Mouse (Mus musculus): ENCODE results near the gene Hhat. TPM values are rescaled to one million over a fixed set of nuclear protein-coding genes. Genes with fewer than 3 reads are reported as not detected.

Hhat gene
- total RNA-seq (2018; cell fraction: chromatin; rRNA removed) = 10 to 100 TPM in 20 of 26 experiments, 1 to 10 TPM in 6; 2.7 to 21.3 (median 12.9) TPM
- 1 to 10 TPM; 1.1 to 3.1 (median 1.7) TPM for total RNA-seq (2018; cell fraction: cytosol; rRNA removed)
- total RNA-seq (2018; cell fraction: nucleus; rRNA removed) = 10 to 100 TPM in 2 of 26 experiments, 1 to 10 TPM in 24; 1.7 to 10.6 (median 6.9) TPM
- polyA plus RNA-seq (2018) = 0.78 to 1.7 TPM (median 0.85 TPM) in 3 replicates

DNA sequence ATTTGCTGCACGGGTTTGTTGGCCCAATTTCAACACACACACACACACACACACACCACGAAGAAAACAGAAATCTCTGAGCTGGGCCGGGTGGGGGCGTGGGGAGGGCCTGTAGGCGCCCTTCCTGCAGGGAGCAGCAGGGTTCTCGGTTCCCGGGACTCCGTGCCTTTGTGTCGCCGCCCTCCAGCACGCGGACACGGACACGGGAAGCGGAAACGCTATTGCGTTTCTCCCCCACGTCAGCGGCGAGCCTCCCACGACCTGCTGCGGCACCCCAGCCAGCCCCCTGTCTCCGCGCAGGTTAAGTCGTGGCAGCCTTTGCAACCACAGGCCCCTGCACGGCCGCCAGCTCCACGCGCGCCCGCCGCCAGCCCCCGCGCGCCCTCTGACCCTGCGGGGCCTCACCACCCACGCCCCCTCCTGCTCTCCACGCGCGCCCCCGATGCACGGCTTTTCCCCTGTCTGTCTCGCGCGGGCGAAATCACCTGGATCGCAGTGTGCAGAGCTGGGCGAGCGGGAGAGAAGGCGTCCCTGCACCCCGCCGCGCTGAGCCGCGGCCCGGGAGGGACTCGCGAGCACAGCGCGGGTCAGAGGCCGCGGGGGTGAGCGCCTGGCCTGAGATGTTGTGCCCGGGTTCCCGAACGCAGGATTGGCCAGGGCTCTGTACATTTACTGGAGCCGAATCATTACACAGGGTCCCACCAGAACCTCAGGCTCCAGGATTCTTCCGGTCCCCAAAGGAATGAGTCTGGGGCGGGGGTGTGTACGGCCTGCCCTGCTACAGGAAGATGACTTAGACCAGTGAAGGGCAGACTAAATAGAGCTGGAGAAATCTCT, at the start of gene Hhat:
Gene Hhat, minus strand, starts transcription at position 729 of the 837 bp plus-strand sequence.
- WGBS (ENCODE audit: missing documents) = under 1% methylated on average over 46 of the region's 70 CpGs
- Histone ChIP-seq H3K36me3 (ENCODE audit: inconsistent target) (no peaks in the 10 kb centered on the region), H3K4me3 (ENCODE audit: inconsistent target) (peak within 1 kb of the TSS; percentile 24), H3K27ac (peak within 1 kb of the TSS; percentile 25), H3K79me2 (ENCODE audit: inconsistent target) (no peaks in the 10 kb centered on the region)

GRCm38 (mm10) chr1:192818334-192818733, 47.3 kb upstream of the Hhat start:
- Histone ChIP-seq H3K79me2 (ENCODE audit: inconsistent target) (no peaks in the 10 kb centered on the region), H3K4me3 (ENCODE audit: inconsistent target) (no peak overlapping the region), H3K27ac (no peak overlapping the region), H3K36me3 (ENCODE audit: inconsistent target) (no peaks in the 10 kb centered on the region)
- 100% methylated on average over 5 of the region's 5 CpGs for WGBS (ENCODE audit: missing documents)

GRCm38 (mm10) chr1:192815789-192816188, 44.8 kb upstream of the Hhat start:
- 91% methylated on average over 2 of the region's 2 CpGs for WGBS (ENCODE audit: missing documents)
- H3K4me3 ChIP-seq (ENCODE audit: inconsistent target) = no peak overlapping the region
- H3K36me3 ChIP-seq (ENCODE audit: inconsistent target) = no peaks in the 10 kb centered on the region
- H3K27ac ChIP-seq = no peak overlapping the region
- H3K79me2 ChIP-seq (ENCODE audit: inconsistent target) = no peaks in the 10 kb centered on the region

DNA sequence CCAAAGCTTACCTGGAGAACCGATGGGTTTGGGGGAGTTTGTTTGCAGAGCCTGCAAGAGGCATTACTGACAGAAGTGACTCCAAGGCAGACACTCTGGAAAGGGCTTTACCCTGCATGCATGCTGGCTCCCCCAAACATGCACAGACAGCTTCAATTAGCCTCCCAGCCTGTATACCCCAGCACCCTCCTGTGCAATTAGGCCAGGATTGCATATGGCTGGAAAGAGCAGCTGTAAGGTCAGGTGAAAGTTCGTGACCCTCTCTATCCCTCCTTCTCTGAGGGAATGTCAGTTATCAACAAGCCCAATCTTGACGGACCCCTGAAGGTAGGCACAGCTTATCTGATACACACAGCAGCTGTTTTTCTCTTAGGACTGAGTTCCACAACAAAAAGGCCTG, 43.7 kb upstream of the Hhat start:
- Histone ChIP-seq H3K4me3 (ENCODE audit: inconsistent target) (no peak overlapping the region), H3K27ac (no peak overlapping the region), H3K36me3 (ENCODE audit: inconsistent target) (no peaks in the 10 kb centered on the region), H3K79me2 (ENCODE audit: inconsistent target) (no peaks in the 10 kb centered on the region)
- WGBS (ENCODE audit: missing documents) = 87% methylated on average over 3 of the region's 3 CpGs

- no peak overlapping the region for H3K4me3 ChIP-seq (ENCODE audit: inconsistent target)
- no peaks in the 10 kb centered on the region for H3K79me2 ChIP-seq (ENCODE audit: inconsistent target)
- H3K36me3 ChIP-seq (ENCODE audit: inconsistent target) = no peaks in the 10 kb centered on the region
- WGBS (ENCODE audit: missing documents) = 94% methylated on average over 9 of the region's 9 CpGs
- no peak overlapping the region for H3K27ac ChIP-seq
Observed at GRCm38 (mm10) chr1:192812758-192813157, 41.7 kb upstream of the Hhat start.

GRCm38 (mm10) chr1:192812290-192812689, 41.3 kb upstream of the Hhat start:
- 87% methylated on average over 5 of the region's 5 CpGs for WGBS (ENCODE audit: missing documents)
- Histone ChIP-seq H3K4me3 (ENCODE audit: inconsistent target) (no peak overlapping the region), H3K79me2 (ENCODE audit: inconsistent target) (no peaks in the 10 kb centered on the region), H3K27ac (no peak overlapping the region), H3K36me3 (ENCODE audit: inconsistent target) (no peaks in the 10 kb centered on the region)

- Histone ChIP-seq H3K79me2 (ENCODE audit: inconsistent target) (no peaks in the 10 kb centered on the region), H3K36me3 (ENCODE audit: inconsistent target) (no peaks in the 10 kb centered on the region), H3K27ac (no peak overlapping the region), H3K4me3 (ENCODE audit: inconsistent target) (no peak overlapping the region)
- WGBS (ENCODE audit: missing documents) = 83% methylated on average over 10 of the region's 10 CpGs
Observed at GRCm38 (mm10) chr1:192806168-192807157, 35.4 kb upstream of the Hhat start.

DNA sequence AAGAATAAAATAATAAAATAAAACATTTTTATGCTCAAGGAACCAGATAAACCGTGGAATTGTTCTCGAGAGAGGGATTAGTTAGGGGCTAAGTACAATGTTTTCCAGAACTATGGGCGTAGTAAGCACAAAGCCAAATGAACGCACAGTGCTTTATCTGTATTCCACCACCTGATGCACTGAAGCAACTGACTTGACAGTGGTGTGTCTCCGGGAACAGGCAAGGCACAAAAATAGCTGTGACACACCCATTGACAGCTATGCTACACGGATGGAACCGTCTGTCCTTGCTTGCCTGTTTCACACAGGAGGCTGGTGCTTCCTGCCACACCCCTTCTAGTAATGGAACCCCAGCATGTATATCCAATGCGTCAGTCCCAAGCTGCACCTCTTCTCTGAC, 29.3 kb upstream of the Hhat start:
- Histone ChIP-seq H3K4me3 (ENCODE audit: inconsistent target) (no peak overlapping the region), H3K79me2 (ENCODE audit: inconsistent target) (no peaks in the 10 kb centered on the region), H3K27ac (no peak overlapping the region), H3K36me3 (ENCODE audit: inconsistent target) (no peaks in the 10 kb centered on the region)
- WGBS (ENCODE audit: missing documents) = over 99% methylated on average over 8 of the region's 8 CpGs

GRCm38 (mm10) chr1:192799165-192799991, 28.4 kb upstream of the Hhat start:
- Histone ChIP-seq H3K36me3 (ENCODE audit: inconsistent target) (no peaks in the 10 kb centered on the region), H3K27ac (no peak overlapping the region), H3K4me3 (ENCODE audit: inconsistent target) (no peak overlapping the region), H3K79me2 (ENCODE audit: inconsistent target) (no peaks in the 10 kb centered on the region)
- 57% methylated on average over 8 of the region's 10 CpGs for WGBS (ENCODE audit: missing documents)

DNA sequence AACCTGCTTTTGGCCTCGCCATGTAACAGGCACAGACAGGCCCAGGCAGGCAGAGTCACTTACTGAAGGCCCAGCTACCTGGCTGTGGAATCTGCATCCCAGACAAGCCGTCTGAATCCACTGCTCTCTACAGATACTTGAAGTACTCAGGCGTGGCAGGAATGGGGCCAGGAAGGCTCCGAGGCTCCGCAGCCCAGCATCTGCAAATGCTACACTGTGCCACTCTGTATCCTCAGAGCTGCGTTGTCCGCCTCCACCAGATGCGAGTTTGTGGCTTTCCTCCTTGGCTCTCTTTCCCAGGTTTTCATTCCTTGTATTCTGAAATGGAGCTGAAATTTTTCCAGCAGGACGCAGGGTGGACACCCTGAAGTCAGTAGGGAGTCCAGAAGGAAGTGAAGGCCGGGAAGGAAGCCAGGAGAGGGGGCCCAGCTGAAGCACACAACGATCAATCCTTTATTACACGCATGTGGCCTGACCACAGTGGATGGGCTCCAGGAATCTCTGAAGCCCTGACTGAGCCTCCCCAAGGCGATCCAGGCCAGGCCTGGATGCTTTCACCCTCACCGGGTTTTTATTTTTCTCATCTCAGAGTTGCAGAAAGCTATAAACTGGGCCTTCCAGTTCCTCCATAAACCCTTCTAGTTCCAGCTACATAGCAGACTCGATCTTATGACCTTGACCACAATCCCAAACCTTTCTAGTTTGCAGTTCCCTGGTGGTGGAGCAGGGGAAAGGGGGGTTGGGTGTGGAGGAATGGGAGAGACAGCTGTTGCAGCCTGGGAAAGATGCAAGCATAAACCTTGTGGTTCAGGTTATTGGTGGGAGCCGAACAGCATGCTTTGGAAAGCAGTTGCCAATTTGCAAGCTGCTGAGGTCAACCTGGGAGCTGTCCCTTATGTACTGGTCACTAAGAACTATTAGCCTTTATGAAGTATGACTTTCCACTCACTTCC, 27.5 kb upstream of the Hhat start:
- no peaks in the 10 kb centered on the region for H3K79me2 ChIP-seq (ENCODE audit: inconsistent target)
- whole genome bisulfite sequencing (ENCODE audit: missing documents) = 91% methylated on average over 15 of the region's 16 CpGs
- H3K27ac ChIP-seq = no peak overlapping the region
- no peaks in the 10 kb centered on the region for H3K36me3 ChIP-seq (ENCODE audit: inconsistent target)
- no peak overlapping the region for H3K4me3 ChIP-seq (ENCODE audit: inconsistent target)

GRCm38 (mm10) chr1:192797011-192797274, 25.9 kb upstream of the Hhat start:
- no peak overlapping the region for H3K4me3 ChIP-seq (ENCODE audit: inconsistent target)
- H3K27ac ChIP-seq = no peak overlapping the region
- H3K79me2 ChIP-seq (ENCODE audit: inconsistent target) = no peaks in the 10 kb centered on the region
- WGBS (ENCODE audit: missing documents) = 89% methylated on average over 3 of the region's 3 CpGs
- H3K36me3 ChIP-seq (ENCODE audit: inconsistent target) = no peaks in the 10 kb centered on the region

GRCm38 (mm10) chr1:192796201-192797010, 25.4 kb upstream of the Hhat start:
- H3K27ac ChIP-seq = no peak overlapping the region
- no peaks in the 10 kb centered on the region for H3K79me2 ChIP-seq (ENCODE audit: inconsistent target)
- no peak overlapping the region for H3K4me3 ChIP-seq (ENCODE audit: inconsistent target)
- H3K36me3 ChIP-seq (ENCODE audit: inconsistent target) = no peaks in the 10 kb centered on the region
- 74% methylated on average over 9 of the region's 21 CpGs for WGBS (ENCODE audit: missing documents)

Data from macrophage (primary cell).